Mouse (Mus musculus) liver, postnatal 0 days (tissue): ENCODE measurements at regions not wholly inside any gene's neighbourhood (a gene's known extent, or its start where the extent isn't known, plus 50 kb on each side); places are given as distances from the start of the nearest gene placed in this dataset.

Experiments
- CTCF ChIP-seq: sonication (generic); IDR thresholded peaks from 2 replicates; pipeline ENCODE4 v1.5.1; 2016; ENCODE audit warnings: antibody characterized with exemption, low read depth
- EP300 ChIP-seq: IDR thresholded peaks from 2 replicates; pipeline ENCODE4 v1.6.1; 2016; ENCODE audit warnings: antibody characterized with exemption, low read depth, mild to moderate bottlenecking

- TF ChIP-seq EP300 = no peak
- no peak for TF ChIP-seq CTCF
These were observed 178.3 kb upstream of the Cdh4 start for GRCm38 (mm10) chr2:179263888-179264287.
